Mouse (Mus musculus): ENCODE measurements around the gene Cblc. TPM values are rescaled to one million over a fixed set of nuclear protein-coding genes. Genes with fewer than 3 reads are reported as not detected.

Cblc gene
- polyA plus RNA-seq, 1 experiment = not detected

DNA sequence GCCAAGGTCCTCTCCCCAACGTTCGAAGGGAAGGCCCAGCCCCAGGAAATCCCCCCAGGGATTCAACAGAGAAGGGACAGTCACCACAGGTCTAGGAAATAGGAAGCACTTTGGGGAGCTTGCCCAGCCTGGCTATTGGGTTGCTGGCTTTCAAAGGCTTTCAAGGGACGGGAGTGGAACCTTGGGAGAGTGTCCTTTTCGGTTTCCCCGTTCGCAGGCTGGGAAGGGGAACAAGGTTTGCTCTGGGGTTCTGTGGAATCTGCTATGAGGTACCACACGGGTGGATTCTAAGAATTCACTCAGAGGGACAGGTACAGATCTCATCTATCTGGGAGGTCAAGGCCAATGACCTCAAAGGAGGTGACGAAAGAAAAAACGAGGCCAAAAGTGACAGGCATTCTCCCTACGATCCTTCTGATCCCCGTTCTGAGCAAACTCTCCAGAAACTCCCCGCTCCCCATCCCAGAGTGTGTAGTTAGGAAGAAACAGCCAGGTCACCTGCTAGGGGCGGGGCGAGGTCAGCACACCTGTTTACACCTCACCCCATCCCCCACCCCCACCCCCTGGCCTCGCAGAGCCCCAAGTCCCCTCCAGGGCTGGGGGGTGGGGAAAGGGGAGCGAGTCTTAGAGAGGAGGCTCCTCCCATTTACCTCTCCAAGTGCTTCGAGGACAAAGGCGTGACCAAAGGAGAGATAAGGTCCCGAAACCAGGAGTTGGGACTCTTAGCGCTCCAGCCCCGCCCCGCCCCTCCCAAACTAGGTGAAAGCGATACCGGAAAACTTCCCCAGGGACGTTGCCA is 49.0 kb downstream of the Cblc start:
- no peak overlapping the region for H3K4me3 ChIP-seq (ENCODE audit: insufficient read depth, low read length)

DNA sequence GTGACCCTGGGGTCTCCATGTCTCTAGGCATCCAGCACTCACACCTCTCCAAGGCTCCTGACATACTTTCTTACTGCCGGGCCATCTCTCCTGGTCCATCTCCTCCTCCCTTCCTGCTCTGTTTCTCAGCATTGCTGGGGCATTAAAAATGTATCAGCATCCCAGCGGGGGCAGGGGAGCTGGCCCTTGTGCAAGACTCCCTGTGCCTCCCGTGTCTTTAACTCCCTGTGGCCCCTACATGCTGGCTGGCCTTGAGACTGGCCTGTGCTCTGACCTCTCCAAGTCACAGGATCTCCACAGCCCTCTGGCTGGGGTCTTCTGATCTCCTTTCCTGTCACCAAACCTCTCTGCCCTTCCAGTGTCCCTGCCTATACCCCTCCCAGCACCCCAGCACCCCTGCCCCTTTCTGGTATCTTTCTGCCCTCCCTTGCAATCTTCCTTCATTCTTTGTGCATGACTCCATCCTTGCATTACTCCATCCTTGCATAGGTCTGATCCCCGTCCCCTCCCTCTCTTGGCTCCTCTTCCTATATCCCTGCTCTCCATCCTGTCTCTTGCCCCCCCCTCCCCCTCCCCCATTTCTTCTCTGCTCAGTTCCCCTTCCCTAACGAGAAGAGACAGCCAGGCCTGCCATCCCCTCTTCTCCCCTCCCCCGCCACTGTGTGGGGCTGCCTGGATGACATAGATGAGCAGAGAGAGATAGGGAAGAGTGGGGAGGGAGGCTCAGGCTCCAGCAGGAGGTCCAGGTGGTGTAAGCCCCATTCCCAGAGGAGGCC is 50.0 kb downstream of the Cblc start:
- no peak overlapping the region for H3K27ac ChIP-seq (ENCODE audit: insufficient read depth, low read depth, low read length)
- H3K4me3 ChIP-seq (ENCODE audit: insufficient read depth, low read length) = no peak overlapping the region

More for the DNA sequence above, 49.0 kb downstream of the Cblc start:
- TF ChIP-seq POLR2A (IDR thresholded peaks at IDR 0.05; ENCODE audit: borderline replicate concordance, low read depth, low read length) (no peak), CTCF (IDR thresholded peaks at IDR 0.05; ENCODE audit: low read depth, low read length) (no peak)
- no peak overlapping the region for H3K27ac ChIP-seq (ENCODE audit: insufficient read depth, low read depth, low read length)
- H3K4me1 ChIP-seq (ENCODE audit: control insufficient read depth, insufficient read depth, low read length) = peaks cover 33% of the 10 kb centered on the region

DNA sequence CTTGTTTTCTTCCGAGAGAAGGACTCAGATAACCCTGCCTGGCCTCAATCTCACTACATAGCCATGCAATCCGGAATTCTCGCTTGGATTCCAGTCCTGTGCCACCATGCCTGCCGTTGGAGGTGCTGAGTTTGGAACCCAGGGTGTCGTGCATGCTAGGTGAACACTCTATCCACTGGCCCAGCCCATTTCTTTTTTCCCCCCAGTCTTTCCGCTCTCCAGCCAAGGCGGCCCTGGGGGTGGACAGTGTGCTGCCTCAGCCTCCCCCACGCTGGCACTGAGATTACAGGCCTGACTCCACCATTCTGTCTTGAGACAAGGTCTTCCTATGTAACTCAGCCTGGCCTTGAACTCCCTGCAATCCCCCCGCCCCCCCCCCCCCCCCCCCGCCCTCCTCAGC is 50.6 kb downstream of the Cblc start:
- no peak overlapping the region for H3K27ac ChIP-seq (ENCODE audit: insufficient read depth, low read depth, low read length)
- TF ChIP-seq POLR2A (IDR thresholded peaks at IDR 0.05; ENCODE audit: borderline replicate concordance, low read depth, low read length) (no peak), CTCF (IDR thresholded peaks at IDR 0.05; ENCODE audit: low read depth, low read length) (no peak)
- no peak overlapping the region for H3K4me3 ChIP-seq (ENCODE audit: insufficient read depth, low read length)
- peaks cover 32% of the 10 kb centered on the region for H3K4me1 ChIP-seq (ENCODE audit: control insufficient read depth, insufficient read depth, low read length)

More for the DNA sequence above, 50.0 kb downstream of the Cblc start:
- H3K4me1 ChIP-seq (ENCODE audit: control insufficient read depth, insufficient read depth, low read length) = peaks cover 33% of the 10 kb centered on the region
- no peak for TF ChIP-seq POLR2A (IDR thresholded peaks at IDR 0.05; ENCODE audit: borderline replicate concordance, low read depth, low read length)
- no peak for TF ChIP-seq CTCF (IDR thresholded peaks at IDR 0.05; ENCODE audit: low read depth, low read length)

DNA sequence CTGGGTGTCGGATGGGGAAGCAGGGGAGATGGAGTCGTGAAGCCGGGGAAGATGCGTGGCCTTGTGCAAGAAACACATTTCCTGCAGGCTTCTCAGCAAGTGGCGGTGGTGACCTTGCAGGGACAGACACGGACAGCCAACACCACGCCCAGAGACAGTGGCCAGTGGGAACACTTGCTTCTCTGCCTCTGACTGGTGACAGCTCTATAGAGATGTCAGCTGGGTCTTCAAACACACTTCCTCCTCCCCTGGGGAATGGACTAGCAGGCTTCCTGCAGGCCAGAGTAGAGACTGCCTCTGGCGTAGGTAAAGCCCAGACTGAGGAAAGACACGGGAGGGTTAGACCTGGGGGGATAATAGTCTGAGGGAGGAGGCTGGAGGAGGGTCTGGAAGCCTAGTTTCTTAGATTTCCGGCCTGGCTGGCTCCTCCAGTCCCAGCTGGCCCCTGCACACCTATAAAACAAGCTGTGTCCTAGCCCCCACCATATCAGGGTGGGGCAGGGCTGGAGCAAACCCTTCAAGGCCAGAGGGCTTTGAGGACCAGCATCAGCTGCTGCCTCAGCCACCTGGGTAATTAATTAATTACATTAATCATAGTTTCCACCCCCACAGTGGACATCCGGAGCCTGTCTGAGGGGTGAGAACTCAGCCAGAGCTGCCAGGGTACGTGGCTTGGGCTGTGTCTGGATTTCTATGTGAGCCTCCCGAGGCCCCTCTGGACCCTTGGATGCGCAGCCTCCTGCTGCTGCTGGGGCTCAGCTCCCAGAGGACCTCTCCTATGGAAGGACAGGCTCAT is 51.8 kb downstream of the Cblc start:
- Histone ChIP-seq H3K4me1 (ENCODE audit: control insufficient read depth, insufficient read depth, low read length) (peaks cover 30% of the 10 kb centered on the region), H3K4me3 (ENCODE audit: insufficient read depth, low read length) (no peak overlapping the region), H3K27ac (ENCODE audit: insufficient read depth, low read depth, low read length) (no peak overlapping the region)
- TF ChIP-seq CTCF (IDR thresholded peaks at IDR 0.05; ENCODE audit: low read depth, low read length) (no peak), POLR2A (IDR thresholded peaks at IDR 0.05; ENCODE audit: borderline replicate concordance, low read depth, low read length) (no peak)

DNA sequence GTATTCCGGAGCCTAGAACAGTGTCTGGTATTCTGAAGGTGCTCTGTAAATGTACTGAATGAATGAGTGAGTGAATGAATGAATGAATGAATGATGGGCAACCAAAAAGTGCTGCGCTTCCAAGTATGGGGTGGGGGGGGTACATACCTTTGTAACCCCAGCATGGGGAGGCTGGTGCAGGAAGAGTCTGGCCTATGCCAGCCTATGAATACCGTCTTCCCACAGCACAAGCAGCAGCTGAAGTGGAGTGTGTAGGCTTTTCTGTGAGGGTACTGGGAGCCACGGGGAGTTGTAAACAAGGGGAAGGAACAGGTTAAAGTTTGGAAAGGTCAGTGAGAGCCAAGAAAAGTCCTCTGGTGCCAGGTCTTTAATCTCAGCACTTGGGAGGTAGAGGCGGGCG is 52.8 kb downstream of the Cblc start:
- Histone ChIP-seq H3K4me3 (ENCODE audit: insufficient read depth, low read length) (no peak overlapping the region), H3K4me1 (ENCODE audit: control insufficient read depth, insufficient read depth, low read length) (peaks cover 29% of the 10 kb centered on the region), H3K27ac (ENCODE audit: insufficient read depth, low read depth, low read length) (no peak overlapping the region)
- TF ChIP-seq CTCF (IDR thresholded peaks at IDR 0.05; ENCODE audit: low read depth, low read length) (no peak), POLR2A (IDR thresholded peaks at IDR 0.05; ENCODE audit: borderline replicate concordance, low read depth, low read length) (no peak)

DNA sequence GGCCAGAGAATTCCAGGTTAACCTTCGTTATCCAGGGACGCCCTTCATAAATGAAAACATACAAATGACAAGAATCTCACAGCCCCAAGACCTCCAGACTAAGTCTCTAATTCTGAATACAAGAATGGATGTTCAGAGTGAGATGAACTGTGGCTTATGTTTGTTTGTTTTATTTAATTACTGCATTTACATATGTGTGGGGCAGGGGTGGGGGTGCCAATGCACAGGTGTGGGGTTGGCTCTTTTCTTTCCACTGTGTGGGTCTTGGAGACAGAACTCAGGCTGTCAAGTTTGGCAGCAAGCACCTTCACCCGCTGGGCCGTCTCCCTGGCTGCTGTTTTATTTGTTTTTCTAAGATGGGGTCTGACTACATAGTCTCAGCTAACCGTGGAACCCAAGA is 54.1 kb downstream of the Cblc start:
- Histone ChIP-seq H3K4me3 (ENCODE audit: insufficient read depth, low read length) (no peak overlapping the region), H3K27ac (ENCODE audit: insufficient read depth, low read depth, low read length) (no peak overlapping the region), H3K4me1 (ENCODE audit: control insufficient read depth, insufficient read depth, low read length) (peaks cover 20% of the 10 kb centered on the region)
- TF ChIP-seq CTCF (IDR thresholded peaks at IDR 0.05; ENCODE audit: low read depth, low read length) = no peak
- no peak for TF ChIP-seq POLR2A (IDR thresholded peaks at IDR 0.05; ENCODE audit: borderline replicate concordance, low read depth, low read length)

DNA sequence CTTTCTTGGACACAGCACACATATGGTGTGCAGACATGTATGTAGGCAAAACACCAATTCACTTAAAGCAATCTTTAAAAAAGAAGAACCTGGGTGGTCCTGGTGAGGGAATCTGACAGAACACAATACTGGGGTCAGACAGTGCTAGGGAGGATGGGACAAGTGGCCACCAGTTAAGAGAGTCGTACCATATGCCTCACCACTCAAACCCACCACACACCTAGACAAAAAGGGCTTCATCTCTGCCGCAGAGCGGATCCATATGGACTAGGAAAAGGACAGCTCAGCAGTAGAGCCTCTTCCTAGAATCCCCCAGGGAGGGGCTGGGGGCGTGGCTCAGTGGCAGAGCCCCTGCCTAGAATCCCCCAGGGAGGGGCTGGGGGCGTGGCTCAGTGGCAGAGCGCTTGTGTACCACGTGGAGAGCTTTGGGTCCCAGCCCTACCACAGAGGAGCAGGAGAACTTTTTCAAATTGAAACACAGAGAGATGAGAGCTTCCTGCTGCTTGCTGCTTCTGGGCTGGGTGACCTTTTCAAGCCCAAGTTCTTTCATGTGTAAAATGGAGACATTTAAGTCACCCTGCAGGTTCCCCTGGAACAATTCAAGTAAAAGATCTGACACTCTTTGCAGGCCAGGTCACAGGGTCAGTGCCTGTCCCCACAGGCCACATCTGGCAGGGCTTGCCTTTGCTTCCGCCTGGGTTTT is 55.1 kb downstream of the Cblc start:
- no peak for TF ChIP-seq CTCF (IDR thresholded peaks at IDR 0.05; ENCODE audit: low read depth, low read length)
- no peak for TF ChIP-seq POLR2A (IDR thresholded peaks at IDR 0.05; ENCODE audit: borderline replicate concordance, low read depth, low read length)
- no peak overlapping the region for H3K4me3 ChIP-seq (ENCODE audit: insufficient read depth, low read length)
- H3K27ac ChIP-seq (ENCODE audit: insufficient read depth, low read depth, low read length) = no peak overlapping the region
- H3K4me1 ChIP-seq (ENCODE audit: control insufficient read depth, insufficient read depth, low read length) = peaks cover 13% of the 10 kb centered on the region

DNA sequence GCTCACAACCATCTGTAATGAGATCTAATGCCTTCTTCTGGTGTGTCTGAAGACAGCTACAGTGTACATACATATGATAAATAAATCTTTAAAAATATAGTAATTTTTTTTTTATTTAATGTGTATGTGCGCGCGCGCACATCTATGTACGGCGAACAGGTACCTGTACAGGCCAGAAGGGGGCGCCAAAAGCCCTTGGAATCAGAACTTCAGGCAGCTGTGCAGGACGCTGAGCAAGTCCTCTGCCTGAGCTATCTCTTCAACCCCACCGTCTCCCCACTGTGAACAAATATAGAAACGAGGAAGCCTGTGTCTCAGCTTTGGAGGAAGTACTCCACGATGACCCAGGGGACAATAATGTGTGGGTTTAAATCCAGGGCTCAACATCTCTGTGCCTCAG is 56.3 kb downstream of the Cblc start:
- Histone ChIP-seq H3K4me1 (ENCODE audit: control insufficient read depth, insufficient read depth, low read length) (peaks cover 13% of the 10 kb centered on the region), H3K27ac (ENCODE audit: insufficient read depth, low read depth, low read length) (no peak overlapping the region), H3K4me3 (ENCODE audit: insufficient read depth, low read length) (no peak overlapping the region)
- TF ChIP-seq CTCF (IDR thresholded peaks at IDR 0.05; ENCODE audit: low read depth, low read length) = no peak
- no peak for TF ChIP-seq POLR2A (IDR thresholded peaks at IDR 0.05; ENCODE audit: borderline replicate concordance, low read depth, low read length)

DNA sequence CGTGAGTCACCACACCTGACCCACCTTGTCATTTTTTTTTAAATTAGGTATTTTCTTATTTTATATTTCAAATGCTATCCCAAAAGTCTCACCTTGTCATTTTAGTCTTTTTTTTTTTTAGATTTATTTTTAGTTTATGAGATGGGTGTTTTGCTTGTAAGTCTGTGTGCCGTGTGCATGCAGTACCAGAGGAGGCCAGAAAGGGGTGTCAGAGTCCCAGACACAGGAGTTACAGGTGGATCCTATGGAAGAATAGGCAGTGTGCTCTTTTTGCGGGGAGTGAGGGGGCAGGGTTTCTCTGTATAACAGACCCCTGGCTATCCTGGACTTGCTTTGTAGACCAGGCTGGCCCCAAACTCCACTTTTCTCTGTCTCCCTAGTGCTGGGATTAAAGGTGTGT is 57.8 kb downstream of the Cblc start:
- Histone ChIP-seq H3K4me3 (ENCODE audit: insufficient read depth, low read length) (no peak overlapping the region), H3K27ac (ENCODE audit: insufficient read depth, low read depth, low read length) (no peak overlapping the region), H3K4me1 (ENCODE audit: control insufficient read depth, insufficient read depth, low read length) (0 out of 2 replicates have a peak, but pooled peaks cover 7% of the 10 kb centered on the region)
- TF ChIP-seq POLR2A (IDR thresholded peaks at IDR 0.05; ENCODE audit: borderline replicate concordance, low read depth, low read length) (no peak), CTCF (IDR thresholded peaks at IDR 0.05; ENCODE audit: low read depth, low read length) (no peak)

All from bone marrow macrophage, adult 2 months (primary cell).